Comparison of ENCODE assay signal across 21 mouse cellular contexts in genomic region chr10:45510662-45511061, GRCm38 (mm10). TPM values are rescaled to one million over a fixed set of nuclear protein-coding genes. Genes with fewer than 3 reads are reported as not detected.
DNase-seq lines count a peak whose midpoint lies in the region; TF ChIP-seq lines count a peak whose summit lies in the region.
"Had no signal": no experiment of that assay in that cellular context is flagged by ENCODE, and none has a peak within 500 bp of the region (broad histone marks: within the 10 kb centered on the region; RNA-seq: fewer than 3 reads in every experiment).

No protein-coding gene starts in this region.

- H3K4me2 ChIP-seq in myocyte (ENCODE audit: low read depth), result no peak overlapping the region
- H3K4me2 ChIP-seq: embryonic facial prominence, embryonic 13.5 days; embryonic facial prominence, embryonic 15.5 days; forebrain, embryonic 13.5 days; forebrain, embryonic 15.5 days had no signal

- H3K36me3 ChIP-seq in C2C12 (ENCODE audit: control insufficient read depth, insufficient read depth) (no peaks in the 10 kb centered on the region), myocyte (ENCODE audit: control insufficient read depth, insufficient read depth) (no peaks in the 10 kb centered on the region)
- H3K36me3 ChIP-seq in kidney, adult 2 months (ENCODE audit: control insufficient read depth, insufficient read depth, low read length), result no peaks in the 10 kb centered on the region
- H3K36me3 ChIP-seq: embryonic facial prominence, embryonic 13.5 days; embryonic facial prominence, embryonic 15.5 days; forebrain, embryonic 15.5 days had no signal

- DNase-seq in 3T3-L1 (ENCODE audit: low read depth, low spot score), result peak; percentile 55
- no peak for DNase-seq in kidney, adult 2 months
- DNase-seq in retina, postnatal 1 day, result no peak
- DNase-seq: adrenal gland, adult 2 months; adrenal gland, postnatal 10 days; adrenal gland, postnatal 25 days; B cell, adult 2 months; cerebellum, adult 11 months; cerebellum, adult 18-20 months; cerebellum, adult 8-10 months; cerebellum, adult 9-11 months; cerebellum, postnatal 14 days; cerebellum, postnatal 36 days; embryo, embryonic 11 days had no signal

- 86% methylated on average over 3 of the region's 3 CpGs for WGBS in kidney, adult 2 months

- no peaks in the 10 kb centered on the region for H3K27me3 ChIP-seq in C2C12 (ENCODE audit: control insufficient read depth, insufficient read depth, insufficient read length)
- no peaks in the 10 kb centered on the region for H3K27me3 ChIP-seq in myocyte (ENCODE audit: control insufficient read depth, insufficient read depth, insufficient read length)
- no peaks in the 10 kb centered on the region for H3K27me3 ChIP-seq in kidney, adult 2 months (replicated peaks; ENCODE audit: control insufficient read depth, insufficient read depth, low read length)
- H3K27me3 ChIP-seq: embryonic facial prominence, embryonic 13.5 days; embryonic facial prominence, embryonic 15.5 days; forebrain, embryonic 13.5 days had no signal

- TF ChIP-seq POLR2A in myocyte (IDR thresholded peaks at IDR 0.05; ENCODE audit: insufficient read length, low read depth), result no peak
- TF ChIP-seq POLR2A in kidney, adult 2 months (IDR thresholded peaks at IDR 0.05; ENCODE audit: low read depth, low read length), result no peak

- H3K4me3 ChIP-seq in C2C12 (ENCODE audit: insufficient read depth, poor library complexity, severe bottlenecking), result no peak overlapping the region
- H3K4me3 ChIP-seq in myocyte, result no peak overlapping the region
- H3K4me3 ChIP-seq in kidney, adult 2 months (ENCODE audit: insufficient read depth, low read depth, low read length), result no peak overlapping the region
- H3K4me3 ChIP-seq: embryonic facial prominence, embryonic 13.5 days; embryonic facial prominence, embryonic 15.5 days; forebrain, embryonic 13.5 days; forebrain, embryonic 15.5 days had no signal

- H3ac ChIP-seq in C2C12 (ENCODE audit: control insufficient read depth, insufficient read length, low read depth) (no peak overlapping the region), myocyte (ENCODE audit: control insufficient read depth, insufficient read length) (no peak overlapping the region)

- TF ChIP-seq CTCF in C2C12 (IDR thresholded peaks at IDR 0.05; ENCODE audit: control insufficient read depth, insufficient read depth, insufficient read length), result no peak
- no peak for TF ChIP-seq CTCF in kidney, adult 2 months (conservative IDR thresholded peaks at IDR 0.05; ENCODE audit: insufficient read depth, insufficient read length, low read depth, low read length)

- H3K4me1 ChIP-seq in kidney, adult 2 months (ENCODE audit: control insufficient read depth, insufficient read depth, low read length), result no peaks in the 10 kb centered on the region
- H3K4me1 ChIP-seq: embryonic facial prominence, embryonic 13.5 days; embryonic facial prominence, embryonic 15.5 days; forebrain, embryonic 13.5 days; forebrain, embryonic 15.5 days had no signal

- H3K27ac ChIP-seq in kidney, adult 2 months (ENCODE audit: insufficient read depth, low read depth, low read length), result no peak overlapping the region
- H3K27ac ChIP-seq: embryonic facial prominence, embryonic 13.5 days; embryonic facial prominence, embryonic 15.5 days; forebrain, embryonic 13.5 days; forebrain, embryonic 15.5 days had no signal

- H3K79me2 ChIP-seq in C2C12 (ENCODE audit: control insufficient read depth, insufficient read depth) (no peaks in the 10 kb centered on the region), myocyte (ENCODE audit: control insufficient read depth, insufficient read depth) (no peaks in the 10 kb centered on the region)

- no peaks in the 10 kb centered on the region for H3K79me3 ChIP-seq in C2C12 (ENCODE audit: low read depth)

TF ChIP-seq in C2C12, 6 proteins besides CTCF, POLR2A, EP300 and RAD21:
- TF ChIP-seq USF1 (IDR thresholded peaks at IDR 0.05; ENCODE audit: low read depth) (no peak), MAX (IDR thresholded peaks at IDR 0.05) (no peak), CEBPB (IDR thresholded peaks at IDR 0.05; ENCODE audit: low read depth) (peak; percentile 8)

TF ChIP-seq in myocyte, 11 proteins besides CTCF, POLR2A, EP300 and RAD21:
- no peak for TF ChIP-seq E2F4 (IDR thresholded peaks at IDR 0.05; ENCODE audit: insufficient read depth)
- TF ChIP-seq CEBPB (IDR thresholded peaks at IDR 0.05; ENCODE audit: insufficient read depth, poor library complexity, severe bottlenecking), result peak; percentile 78

RNA-seq across cellular contexts. Expression of gene Lin28b, which starts 24.5 kb away (rescaled TPM):
- polyA plus RNA-seq in C2C12 (2012; fragmentation: generic; extraction: Trizol), result under 0.01 TPM
- 0.01 TPM for polyA plus RNA-seq in myocyte (2012; fragmentation: generic; extraction: Trizol)
- polyA plus RNA-seq in kidney, adult 2 months (2012; rRNA removed), result 0.01 TPM in 1 of 2 replicates, not detected in the other
- polyA plus RNA-seq: adrenal gland, adult 2 months; Patski had no signal
